Mouse (Mus musculus) right cerebral cortex, postnatal 25 days (tissue): Measurements from ENCODE around the gene Pabpn1.
"Not testable (repeated sequence)": the region's sequence is repeated elsewhere in the genome, so short reads cannot be mapped to it uniquely, and the experiment has no call there.

Experiments
- DNase-seq: peaks from one replicate; pipeline ENCODE4 v3.0.0; 2022

The Pabpn1 gene

DNA sequence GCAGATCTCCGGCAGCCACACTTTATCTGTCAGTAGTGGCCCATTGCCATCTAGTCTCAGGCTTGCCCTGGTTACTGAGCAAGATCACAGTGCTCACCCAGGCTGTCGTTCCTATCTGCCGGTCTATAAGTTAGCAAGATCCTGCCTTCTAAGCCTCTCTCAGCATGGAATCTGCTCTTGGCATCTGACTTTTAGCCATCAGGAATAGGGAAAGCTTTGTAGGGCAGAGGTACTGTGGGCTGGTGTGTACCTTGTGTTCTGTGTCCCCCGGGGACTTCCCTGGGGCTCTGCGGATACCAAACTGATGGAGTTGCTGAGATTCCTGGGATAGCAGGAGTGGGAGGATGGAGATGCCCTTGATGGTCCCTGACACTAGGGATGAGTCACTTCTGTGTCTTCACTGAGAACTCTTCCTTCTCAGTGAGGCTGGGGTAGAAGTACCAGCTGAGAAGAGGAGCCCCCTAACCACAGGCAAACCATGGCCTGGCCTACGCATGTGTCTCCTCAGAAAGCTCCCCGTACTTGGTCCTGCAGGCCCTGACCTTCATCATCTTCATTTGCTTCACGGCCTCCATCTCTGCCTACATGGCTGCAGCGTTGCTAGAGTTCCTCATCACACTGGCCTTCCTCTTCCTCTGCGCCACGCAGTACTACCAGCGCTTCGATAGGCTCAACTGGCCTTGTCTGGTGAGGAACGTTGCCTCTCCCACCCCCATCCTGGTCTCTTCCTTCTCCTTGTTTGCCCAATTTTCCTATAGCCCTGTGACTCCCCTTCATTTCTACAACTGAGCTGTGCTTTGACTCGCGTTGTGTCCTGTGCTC is 45.3 kb downstream of the Pabpn1 start:
- DNase-seq: no peak

DNA sequence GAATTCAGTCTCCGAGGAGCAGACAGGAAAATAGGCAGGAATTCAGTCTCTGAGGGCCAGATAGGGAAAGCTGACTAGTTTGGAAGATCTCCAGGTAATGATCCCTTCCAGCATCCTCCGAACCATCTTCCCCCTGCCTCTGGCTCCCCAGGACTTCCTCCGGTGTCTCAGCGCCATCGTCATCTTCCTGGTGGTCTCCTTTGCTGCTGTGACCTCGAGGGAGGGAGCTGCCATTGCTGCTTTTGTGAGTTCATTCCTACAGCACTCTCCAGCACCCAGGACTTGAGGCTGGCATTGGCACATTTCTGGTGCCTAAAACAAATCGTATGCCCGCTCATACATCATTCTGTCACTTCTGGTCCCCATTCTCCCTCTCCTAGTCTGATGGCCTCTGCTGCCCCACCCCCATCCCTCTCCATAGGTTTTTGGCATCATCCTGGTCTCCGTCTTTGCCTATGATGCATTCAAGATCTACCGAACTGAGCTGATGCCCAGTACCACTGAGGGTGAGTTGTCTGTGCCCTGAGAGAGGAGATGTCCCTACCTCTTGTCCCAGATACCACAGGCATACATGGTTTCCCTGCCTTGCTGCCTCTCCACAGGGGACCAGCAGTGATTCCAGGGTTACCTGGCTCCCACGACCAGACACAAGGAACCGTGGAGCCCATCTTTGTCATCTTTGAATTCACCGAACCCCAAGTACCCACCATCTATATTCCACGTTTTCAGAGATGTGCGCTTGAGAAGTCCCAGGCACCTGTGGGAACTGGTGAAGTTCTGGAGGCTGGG is 46.3 kb downstream of the Pabpn1 start:
- DNase-seq: no peak

DNA sequence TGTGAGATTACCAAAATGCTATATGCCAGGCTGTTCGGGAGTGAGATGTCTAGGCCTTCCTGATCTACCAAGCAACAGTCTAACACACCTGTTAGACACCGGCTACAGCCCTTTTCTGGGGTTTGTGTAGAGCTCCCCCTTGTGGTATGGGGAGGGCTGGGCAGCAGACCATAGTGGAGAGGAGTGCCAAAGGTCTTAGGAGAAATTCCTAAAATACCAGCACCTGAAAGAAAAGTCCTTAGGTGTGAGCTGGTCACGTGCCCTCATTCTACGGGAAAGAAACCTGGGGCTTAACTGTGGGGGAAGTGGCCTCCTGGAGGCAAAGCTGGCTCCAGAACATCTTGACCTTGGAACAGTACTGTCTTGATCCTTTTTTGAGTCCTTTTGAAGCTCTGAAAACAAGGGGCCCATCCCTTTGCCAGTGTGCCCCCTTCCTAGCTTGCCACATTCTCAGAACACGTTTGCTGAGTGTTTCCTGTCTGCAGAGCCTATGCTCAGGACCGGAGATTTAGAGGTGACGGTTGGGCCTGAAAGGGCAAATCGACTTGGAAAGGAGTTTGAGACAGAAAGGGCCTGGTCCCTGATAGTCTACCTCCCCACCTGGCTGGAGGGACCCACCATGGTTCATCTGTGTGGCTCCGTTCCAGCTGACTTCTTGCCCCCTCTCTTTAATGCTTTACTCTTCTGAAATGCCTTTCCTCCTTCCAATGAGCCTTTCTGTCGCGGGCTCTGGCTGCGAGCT is 47.3 kb downstream of the Pabpn1 start:
- DNase-seq: peak; percentile 36

DNA sequence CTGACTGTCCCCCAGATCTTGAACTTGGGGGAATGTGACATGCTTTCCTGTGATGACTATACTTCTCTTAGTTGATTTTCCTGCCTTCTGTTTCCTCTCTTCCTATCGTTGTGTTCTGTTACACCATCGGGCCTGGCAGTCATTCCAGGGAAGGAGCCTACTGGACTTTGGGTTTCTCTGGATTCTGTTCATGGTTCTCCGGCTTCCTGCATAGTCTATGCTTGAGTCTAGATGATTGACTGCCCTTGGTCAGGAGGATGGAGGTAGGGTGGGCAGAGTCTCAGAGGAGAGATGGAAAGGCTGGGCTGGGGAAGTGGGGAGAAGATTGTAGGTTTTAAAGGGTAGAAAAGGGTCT is 47.9 kb downstream of the Pabpn1 start:
- DNase-seq: no peak

DNA sequence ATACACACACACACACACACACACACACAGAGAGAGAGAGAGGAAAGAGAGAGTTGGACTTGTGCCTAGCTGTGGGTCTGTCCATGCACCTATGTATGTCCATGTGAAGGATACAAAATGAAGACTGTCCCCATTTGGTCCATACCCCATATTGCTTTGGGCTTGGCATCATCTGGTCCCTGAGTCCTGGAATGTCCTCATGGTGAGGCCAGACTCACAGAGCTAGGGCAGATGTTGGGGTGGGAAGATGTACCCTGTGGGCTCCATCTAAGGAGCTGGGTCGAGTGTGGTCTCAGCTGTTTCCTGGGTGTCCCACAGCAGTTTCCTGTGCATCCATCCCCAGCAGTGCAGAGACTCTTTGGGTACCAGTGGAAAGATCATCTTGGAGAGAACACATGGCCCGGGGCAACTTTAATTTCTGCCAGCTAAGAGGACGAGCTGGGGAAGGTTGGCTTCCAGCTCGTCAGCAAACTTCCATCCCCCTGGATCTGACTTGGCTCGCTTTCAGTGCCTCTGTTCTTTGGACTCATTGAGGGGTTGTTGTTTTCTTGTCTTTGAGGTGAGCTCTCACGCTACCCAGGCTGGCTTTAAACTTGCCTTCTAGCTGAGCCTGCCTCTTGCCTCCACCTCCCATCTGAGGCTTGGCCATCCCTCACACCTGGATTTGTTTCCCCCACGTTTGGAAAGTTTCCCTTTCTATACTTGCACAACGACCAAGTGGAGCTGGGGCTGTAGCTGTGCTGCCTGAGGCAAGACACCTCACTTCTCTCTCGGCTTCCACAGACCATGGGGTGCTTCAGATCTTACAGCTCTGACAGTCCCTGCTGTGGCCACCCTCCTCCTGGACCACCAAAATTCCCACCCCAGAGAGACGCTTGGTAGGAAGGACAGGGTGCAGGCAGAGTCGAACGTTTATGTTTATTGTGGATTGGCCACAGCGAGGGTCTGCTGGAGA is 49.0 kb downstream of the Pabpn1 start:
- DNase-seq: no peak

DNA sequence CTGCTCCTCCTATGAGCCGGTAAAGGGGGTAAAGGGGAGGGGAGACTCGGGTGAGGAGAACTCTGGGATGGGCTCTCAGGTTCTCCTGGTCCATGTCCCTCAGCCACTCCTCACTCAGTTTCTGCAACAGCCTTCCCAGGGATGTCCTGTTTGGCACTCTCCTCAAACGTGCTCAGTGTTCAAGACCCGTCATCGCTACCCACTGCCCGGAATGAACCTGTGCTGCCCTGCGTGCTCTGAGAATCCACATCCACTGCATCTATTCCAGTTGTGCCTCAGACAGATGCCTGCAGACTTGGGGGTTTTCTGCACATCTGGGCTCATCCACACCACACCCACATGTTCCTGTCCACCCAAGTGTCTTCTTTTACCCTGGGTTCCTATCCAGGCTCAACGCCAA is 50.2 kb downstream of the Pabpn1 start:
- DNase-seq: no peak

DNA sequence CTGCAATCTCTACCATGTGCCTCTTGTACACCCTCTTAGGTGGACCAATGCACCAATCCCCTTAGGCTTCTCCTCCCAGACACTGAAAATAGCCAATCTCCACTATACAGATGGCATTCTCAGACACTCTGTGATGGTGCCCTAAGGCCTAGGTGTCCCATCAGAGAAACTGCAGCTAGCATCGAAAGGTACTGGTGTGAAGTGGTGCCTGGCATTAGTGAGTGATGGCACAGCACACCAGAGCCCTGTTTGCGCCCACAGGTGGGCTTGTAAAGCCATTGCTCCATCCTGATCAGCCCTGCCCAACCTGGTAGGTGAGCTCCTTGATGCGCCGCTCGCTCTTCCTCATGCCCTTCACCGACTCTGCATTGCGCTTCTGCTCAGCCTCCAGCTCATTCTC is 51.7 kb downstream of the Pabpn1 start:
- no peak for DNase-seq

DNA sequence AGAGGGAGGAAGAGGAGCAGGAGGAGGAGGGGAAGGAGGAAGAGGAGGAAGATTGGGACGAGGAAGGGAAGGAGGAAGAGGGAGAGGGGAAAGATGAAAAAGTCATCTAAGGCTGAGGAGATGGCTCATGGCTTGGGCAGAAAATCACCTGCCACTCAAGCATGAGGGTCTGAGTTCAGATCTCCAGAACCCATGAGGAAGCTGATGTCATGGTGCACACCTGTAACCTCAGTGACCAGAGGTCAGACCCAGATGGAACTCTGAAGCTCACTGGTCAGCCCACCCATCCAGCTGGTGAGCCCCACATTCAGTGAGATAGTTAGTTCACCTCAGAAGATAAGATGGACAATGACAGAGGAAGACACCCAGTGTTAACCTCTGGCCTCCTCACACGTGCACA is 52.6 kb downstream of the Pabpn1 start:
- no peak for DNase-seq

DNA sequence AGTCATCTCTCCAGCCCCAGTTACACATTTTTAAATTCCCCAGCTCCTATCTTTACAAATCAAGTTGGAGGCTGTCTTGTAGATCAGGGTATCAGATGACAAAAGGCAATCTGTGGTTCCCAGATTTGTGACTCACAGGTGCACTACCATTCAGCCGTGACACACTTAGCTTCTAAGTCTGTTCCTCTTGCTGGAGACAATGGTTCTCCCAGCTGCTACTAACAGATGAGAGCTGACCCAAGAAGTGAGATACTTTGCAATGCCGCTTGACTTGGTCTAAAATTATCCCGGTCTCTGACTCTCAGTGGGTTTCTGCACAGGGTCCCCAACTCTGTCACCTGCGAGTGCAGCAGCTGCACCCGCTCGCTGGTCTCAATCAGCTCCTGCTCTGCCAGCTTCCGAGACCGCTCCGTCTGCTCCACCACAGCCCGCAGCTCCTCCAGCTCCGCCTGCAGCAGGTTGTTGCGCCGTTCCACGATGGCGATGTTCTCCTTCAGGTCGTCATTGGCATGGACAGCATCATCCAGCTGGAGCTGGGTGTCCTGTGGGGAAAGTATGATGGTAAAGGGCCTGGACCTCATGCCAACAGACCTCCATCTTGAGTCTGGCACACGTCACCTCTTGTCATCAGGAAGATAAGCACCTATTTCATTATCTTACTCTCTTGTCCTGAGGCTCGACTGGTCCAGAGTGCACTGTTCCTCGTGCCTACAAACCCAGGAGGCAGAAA is 53.8 kb downstream of the Pabpn1 start:
- DNase-seq: no peak

DNA sequence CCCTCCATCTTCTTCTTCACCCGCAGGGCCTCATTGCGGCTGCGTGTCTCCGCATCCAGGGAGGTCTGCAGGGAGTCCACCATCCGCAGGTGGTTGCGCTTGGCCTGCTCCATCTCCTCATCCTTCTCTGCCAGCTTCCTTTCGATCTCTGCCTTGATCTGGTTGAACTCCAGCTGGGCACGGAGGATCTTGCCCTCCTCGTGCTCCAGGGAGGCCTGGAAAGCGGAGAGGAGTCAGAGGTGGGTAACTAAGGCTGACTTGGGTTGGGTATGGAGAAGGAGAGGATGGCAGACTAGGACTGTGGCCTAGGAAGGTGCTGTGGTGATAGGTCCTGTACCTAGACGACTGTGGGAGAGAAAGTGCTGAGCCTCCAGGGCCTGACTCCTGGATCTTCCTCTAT is 54.7 kb downstream of the Pabpn1 start:
- not testable (repeated sequence) for DNase-seq
